Mouse (Mus musculus): ENCODE data around the gene Nuak1.

DNA sequence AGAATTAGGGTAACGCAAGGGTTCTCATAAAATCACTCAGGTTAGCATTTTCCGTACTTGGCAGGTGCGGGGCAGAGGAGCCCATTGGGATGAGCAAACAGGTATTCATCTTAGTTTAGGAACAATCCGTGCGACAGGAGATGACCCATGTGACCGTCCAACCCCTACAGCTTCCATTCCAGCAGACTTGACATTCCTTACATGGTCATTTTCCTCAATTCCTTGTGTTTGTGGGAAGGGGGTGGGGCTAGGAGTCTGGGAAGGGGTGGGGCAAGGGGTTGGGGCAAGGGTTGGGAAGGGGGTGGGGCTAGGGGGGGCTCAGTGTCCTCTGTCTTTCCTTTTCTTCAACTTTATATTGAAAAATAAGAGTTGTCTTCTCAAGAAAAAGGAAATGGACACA lies 6.3 kb upstream of the Nuak1 start:
- TF ChIP-seq CTCF (IDR thresholded peaks at IDR 0.05; ENCODE audit: borderline replicate concordance, insufficient read depth, low read length) = no peak
- no peak for TF ChIP-seq POLR2A (IDR thresholded peaks at IDR 0.05; ENCODE audit: low read depth, low read length)

Measured in embryonic fibroblast, embryonic 13.5 days (primary cell).